Mouse (Mus musculus) spleen, adult 10 weeks (tissue): Measurements from ENCODE around the gene Sox8. TPM values are rescaled to one million over a fixed set of nuclear protein-coding genes. Genes with fewer than 3 reads are reported as not detected.

Experiments
- polyA plus RNA-seq: library from polyadenylated mRNA; stranded (reverse); fragments of 350-450 nt; fragmentation: Illumina TruSeq; extraction: RNeasy Lipid Tissue Mini Kit (QIAGEN cat#74804); gene quantifications from one replicate; pipeline ENCODE4 v1.2.3, GENCODE M21; 2015; ENCODE audit warnings: low replicate concordance; ENCODE audit not compliant: insufficient read depth

The Sox8 gene
- 0.55 TPM for polyA plus RNA-seq

GRCm38 (mm10) chr17:25570648-25571452 lies at the start of gene Sox8:
Gene Sox8, minus strand, starts transcription at chr17:25570686.

GRCm38 (mm10) chr17:25578920-25579319 lies 8.4 kb upstream of the Sox8 start, which contains the start of gene Lmf1:
Gene Lmf1, plus strand, starts transcription at chr17:25579085.

Other genes starting within 250 kb of the Sox8 start
- gene Tpsab1, start 225.1 kb downstream of the Sox8 start, polyA plus RNA-seq = not detected
- 0.61 TPM for gene Tpsb2, start 204.4 kb downstream of the Sox8 start, polyA plus RNA-seq
- not detected for gene Tpsg1, start 201.4 kb downstream of the Sox8 start, polyA plus RNA-seq
- 2.7 TPM for gene Cacna1h, start 136.9 kb downstream of the Sox8 start, polyA plus RNA-seq
- not detected for gene Tekt4, start 116.1 kb downstream of the Sox8 start, polyA plus RNA-seq
- gene Sstr5, start 73.4 kb downstream of the Sox8 start, polyA plus RNA-seq = not detected
- gene Lmf1, start 8.4 kb upstream of the Sox8 start, polyA plus RNA-seq = 7.9 TPM
- not detected for gene Gng13, start 146.5 kb upstream of the Sox8 start, polyA plus RNA-seq
- gene Chtf18, start 156.7 kb upstream of the Sox8 start, polyA plus RNA-seq = 3.2 TPM
- gene Rpusd1, start 157.0 kb upstream of the Sox8 start, polyA plus RNA-seq = 1.5 TPM
- gene Mslnl, start 165.4 kb upstream of the Sox8 start, polyA plus RNA-seq = not detected
- 1.9 TPM for gene Msln, start 183.7 kb upstream of the Sox8 start, polyA plus RNA-seq
- gene Narfl, start 203.1 kb upstream of the Sox8 start, polyA plus RNA-seq = 15.2 TPM
- 7.3 TPM for gene Haghl, start 215.0 kb upstream of the Sox8 start, polyA plus RNA-seq
- gene Ccdc78, start 215.9 kb upstream of the Sox8 start, polyA plus RNA-seq = not detected
- gene Fam173a, start 222.2 kb upstream of the Sox8 start, polyA plus RNA-seq = 19.6 TPM
- not detected for gene AC134908.4, start 225.0 kb upstream of the Sox8 start, polyA plus RNA-seq
- gene Metrn, start 226.4 kb upstream of the Sox8 start, polyA plus RNA-seq = 2.4 TPM
- 0.46 TPM for gene Fbxl16, start 238.4 kb upstream of the Sox8 start, polyA plus RNA-seq